Mouse (Mus musculus) small intestine, adult 2 months (tissue): ENCODE results near the gene Lsm7. TPM values are rescaled to one million over a fixed set of nuclear protein-coding genes. Genes with fewer than 3 reads are reported as not detected.
A peak's percentile ranks its signal among the peaks of the same experiment; 100 is the strongest.

Experiments used
- H3K27ac ChIP-seq: fragments of 200-500 bp; 2 replicates; pipeline ENCODE4 v1.5.1; 2012; ENCODE audit warnings: low read depth, low read length, control low read depth, inconsistent platforms; ENCODE audit not compliant: insufficient read depth
- H3K27me3 ChIP-seq: fragments of 200-500 bp; 2 replicates; pipeline ENCODE4 v1.6.1; 2012; ENCODE audit warnings: mild to moderate bottlenecking, moderate library complexity, low read length, inconsistent platforms; ENCODE audit not compliant: control insufficient read depth, insufficient read depth
- H3K36me3 ChIP-seq: fragments of 200-500 bp; 2 replicates; pipeline ENCODE4 v1.6.1; 2012; ENCODE audit warnings: mild to moderate bottlenecking, low read length, control low read depth, inconsistent platforms; ENCODE audit not compliant: control insufficient read depth, insufficient read depth
- H3K4me1 ChIP-seq: fragments of 200-500 bp; 2 replicates; pipeline ENCODE4 v1.6.1; 2012; ENCODE audit warnings: low read length, inconsistent platforms, mixed read lengths; ENCODE audit not compliant: control insufficient read depth, insufficient read depth, insufficient read length
- H3K4me3 ChIP-seq: fragments of 200-500 bp; 2 replicates; pipeline ENCODE4 v1.5.1; 2012; ENCODE audit warnings: low read depth, mild to moderate bottlenecking, control low read depth, inconsistent platforms, low read length, moderate library complexity
- CTCF ChIP-seq: fragments of 200-500 bp; IDR thresholded peaks from 2 replicates; pipeline ENCODE4 v1.5.1; 2012; ENCODE audit warnings: low read depth, mild to moderate bottlenecking, control low read depth, inconsistent platforms, low read length, moderate library complexity, mixed read lengths; ENCODE audit not compliant: insufficient replicate concordance, insufficient read length; ENCODE audit errors: extremely low read depth
- POLR2A ChIP-seq: fragments of 200-500 bp; IDR thresholded peaks from 2 replicates; pipeline ENCODE4 v1.6.1; 2012; ENCODE audit warnings: low read depth, mild to moderate bottlenecking, control low read depth, inconsistent platforms, low read length, moderate library complexity
- WGBS: fragments of 180-500 bp; shearing (Covaris S2); methylation state at CpG from one replicate; pipeline ENCODE4 v1.1.7; 2018; 5-methylcytosine and 5-hydroxymethylcytosine counted together
- polyA plus RNA-seq: library from polyadenylated mRNA; depleted of rRNA; stranded (reverse); fragments of >200 nt; gene quantifications from 2 replicates; pipeline ENCODE4 v1.2.3, GENCODE M21; 2012

Gene Lsm7
- polyA plus RNA-seq, 1 experiment, result 82.7 TPM

DNA sequence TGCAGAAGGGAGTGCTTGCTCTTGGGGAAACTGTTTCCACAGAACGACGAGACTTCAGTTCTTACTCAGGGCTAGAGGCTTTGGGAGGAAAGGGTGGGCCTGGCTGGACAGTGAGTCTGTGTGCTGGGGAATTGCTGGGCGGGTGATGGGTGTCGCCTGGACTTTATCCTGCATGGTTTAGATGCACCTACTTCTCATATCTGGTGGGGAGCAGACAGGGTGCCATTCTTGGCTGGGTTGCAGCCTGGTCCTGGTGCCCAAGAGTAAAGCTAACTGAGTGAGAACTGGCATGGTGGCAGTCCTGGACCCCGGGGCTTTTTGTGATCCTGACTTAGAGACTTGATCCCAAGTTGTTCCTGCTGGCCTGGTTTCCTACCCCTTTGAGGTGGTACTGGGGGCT is 1.9 kb upstream of the Lsm7 start:
- peaks cover 13% of the 10 kb centered on the region for H3K36me3 ChIP-seq
- no peak overlapping the region for H3K27ac ChIP-seq
- 42% methylated on average over 5 of the region's 5 CpGs for WGBS
- no peak overlapping the region for H3K4me3 ChIP-seq
- no peak for TF ChIP-seq CTCF
- TF ChIP-seq POLR2A, result no peak
- H3K4me1 ChIP-seq, result peaks cover 16% of the 10 kb centered on the region
- H3K27me3 ChIP-seq, result no peaks in the 10 kb centered on the region

DNA sequence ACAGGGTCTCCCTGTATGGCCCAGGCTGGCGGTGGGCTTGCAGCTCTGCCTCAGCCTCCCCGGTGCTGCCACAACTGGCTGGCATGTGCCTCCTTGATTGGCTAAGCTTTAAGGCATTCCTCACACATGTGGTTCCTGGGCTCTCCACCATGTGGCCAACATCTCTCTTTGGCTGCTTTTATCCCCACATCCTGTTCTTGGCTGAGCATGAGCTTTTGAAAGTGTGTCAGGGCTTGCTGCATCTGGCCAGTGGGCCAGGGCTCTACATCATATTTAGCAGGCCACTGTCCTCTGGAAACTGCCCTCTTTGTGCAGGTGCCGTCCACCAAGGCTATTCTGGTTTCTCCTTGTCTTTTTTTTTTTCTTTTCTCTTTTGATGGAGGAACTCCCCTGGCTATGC is 1.3 kb upstream of the Lsm7 start:
- WGBS, result 63% methylated on average over 3 of the region's 3 CpGs
- Histone ChIP-seq H3K4me3 (no peak overlapping the region), H3K27ac (no peak overlapping the region), H3K4me1 (peaks cover 16% of the 10 kb centered on the region), H3K27me3 (no peaks in the 10 kb centered on the region), H3K36me3 (peaks cover 14% of the 10 kb centered on the region)
- TF ChIP-seq CTCF (no peak), POLR2A (no peak)

DNA sequence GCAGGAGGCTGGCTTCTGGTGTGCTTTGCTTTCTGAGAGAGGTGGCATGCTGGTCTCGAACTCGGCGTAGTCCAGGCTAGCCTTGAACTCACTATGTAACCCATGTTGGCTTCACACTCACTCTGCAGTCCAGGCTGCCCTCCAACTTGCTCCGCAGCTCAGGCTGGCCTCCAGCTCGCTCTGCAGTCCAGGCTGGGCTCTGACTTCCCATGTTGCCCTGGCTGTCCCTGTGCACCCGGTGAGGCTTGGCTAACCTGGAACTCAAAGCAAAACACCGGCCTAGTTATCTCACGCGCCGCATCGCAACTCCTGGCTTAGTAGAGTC is 702 bp upstream of the Lsm7 start:
- Histone ChIP-seq H3K27ac (no peak overlapping the region), H3K27me3 (no peaks in the 10 kb centered on the region), H3K4me3 (peak overlapping the region; percentile 81), H3K36me3 (peaks cover 12% of the 10 kb centered on the region), H3K4me1 (peaks cover 16% of the 10 kb centered on the region)
- no peak for TF ChIP-seq CTCF
- no peak for TF ChIP-seq POLR2A
- WGBS, result 15% methylated on average over 11 of the region's 11 CpGs

DNA sequence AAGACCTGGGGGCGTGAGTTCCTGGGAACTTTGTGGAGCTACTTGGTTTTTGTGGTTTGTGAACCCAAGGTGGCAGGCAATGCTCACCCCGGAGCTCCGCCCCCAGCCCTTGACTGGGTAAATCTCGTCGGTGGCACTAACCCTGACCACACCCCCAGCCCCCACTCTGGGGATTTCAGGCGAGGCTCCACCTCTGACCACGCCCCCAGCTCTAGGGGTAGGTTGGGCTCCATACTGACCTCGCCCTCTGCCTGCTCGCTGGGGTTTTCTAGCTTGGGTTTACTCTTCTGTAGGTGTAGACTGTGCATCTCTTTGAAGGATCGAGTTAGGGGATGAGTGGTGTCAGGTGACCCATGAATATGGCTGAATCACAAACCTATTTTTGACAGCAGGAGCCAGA is 6.4 kb downstream of the Lsm7 start:
- Histone ChIP-seq H3K4me3 (no peak overlapping the region), H3K36me3 (peaks cover 12% of the 10 kb centered on the region), H3K27ac (no peak overlapping the region), H3K27me3 (peaks cover 11% of the 10 kb centered on the region), H3K4me1 (peaks cover 4% of the 10 kb centered on the region)
- TF ChIP-seq POLR2A (no peak), CTCF (no peak)
- 8% methylated on average over 10 of the region's 10 CpGs for WGBS

DNA sequence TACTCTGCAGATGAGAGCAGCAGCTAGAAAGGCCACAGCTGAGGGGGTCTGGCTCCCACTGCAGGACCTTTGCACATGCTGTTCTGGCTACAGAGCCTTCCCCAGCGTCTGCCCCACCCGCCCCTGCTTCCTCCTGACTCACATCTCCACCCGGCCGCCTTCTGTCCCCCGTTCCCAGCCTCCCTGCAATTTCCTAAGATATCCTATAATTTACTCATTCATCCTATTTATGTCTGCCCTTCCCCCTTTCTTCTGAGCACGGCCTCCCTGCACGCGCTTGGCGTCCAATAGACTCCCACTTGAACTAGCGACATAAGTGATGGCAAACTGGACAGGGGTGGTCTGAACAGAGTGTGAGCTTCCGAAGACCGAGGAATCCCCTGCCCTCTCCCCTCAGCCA is 9.3 kb downstream of the Lsm7 start:
- 68% methylated on average over 12 of the region's 12 CpGs for WGBS
- Histone ChIP-seq H3K4me3 (no peak overlapping the region), H3K27ac (no peak overlapping the region), H3K27me3 (peaks cover 21% of the 10 kb centered on the region), H3K4me1 (peaks cover 4% of the 10 kb centered on the region), H3K36me3 (no peaks in the 10 kb centered on the region)
- TF ChIP-seq POLR2A (no peak), CTCF (no peak)

DNA sequence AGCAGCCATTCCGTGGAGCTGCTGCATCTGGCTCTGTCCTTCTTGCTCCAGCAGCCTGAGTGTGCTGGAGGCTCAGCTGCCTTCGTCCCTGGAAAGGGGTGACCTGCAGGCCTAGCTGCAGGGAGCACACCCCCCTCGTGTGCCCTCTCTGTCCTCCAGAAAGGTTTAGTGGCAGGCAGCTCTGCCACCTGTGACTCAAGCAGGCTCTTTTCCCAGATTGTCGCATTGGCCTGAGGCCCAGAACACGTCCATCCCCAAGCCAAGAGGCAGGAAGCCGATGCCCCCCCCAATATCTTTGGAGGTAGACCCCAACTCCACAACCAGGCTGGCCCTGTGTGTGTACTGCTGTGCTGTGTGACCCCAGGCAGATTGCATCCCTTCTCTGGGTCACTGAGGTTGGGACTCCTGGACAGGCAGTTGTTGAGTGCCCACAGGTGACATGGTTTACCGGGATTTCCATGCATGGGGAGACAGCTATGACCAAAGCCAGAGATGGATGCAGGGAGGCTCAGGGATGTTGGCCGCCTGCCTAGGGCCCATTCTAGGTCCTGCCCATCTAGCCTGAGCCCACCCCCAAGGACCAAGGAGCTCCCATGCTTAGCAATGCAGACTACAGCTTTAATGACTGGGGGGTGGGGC is 9.8 kb downstream of the Lsm7 start:
- Histone ChIP-seq H3K27me3 (peaks cover 21% of the 10 kb centered on the region), H3K4me1 (peaks cover 4% of the 10 kb centered on the region), H3K4me3 (no peak overlapping the region), H3K36me3 (no peaks in the 10 kb centered on the region), H3K27ac (no peak overlapping the region)
- 73% methylated on average over 8 of the region's 8 CpGs for WGBS
- TF ChIP-seq POLR2A (no peak), CTCF (no peak)

DNA sequence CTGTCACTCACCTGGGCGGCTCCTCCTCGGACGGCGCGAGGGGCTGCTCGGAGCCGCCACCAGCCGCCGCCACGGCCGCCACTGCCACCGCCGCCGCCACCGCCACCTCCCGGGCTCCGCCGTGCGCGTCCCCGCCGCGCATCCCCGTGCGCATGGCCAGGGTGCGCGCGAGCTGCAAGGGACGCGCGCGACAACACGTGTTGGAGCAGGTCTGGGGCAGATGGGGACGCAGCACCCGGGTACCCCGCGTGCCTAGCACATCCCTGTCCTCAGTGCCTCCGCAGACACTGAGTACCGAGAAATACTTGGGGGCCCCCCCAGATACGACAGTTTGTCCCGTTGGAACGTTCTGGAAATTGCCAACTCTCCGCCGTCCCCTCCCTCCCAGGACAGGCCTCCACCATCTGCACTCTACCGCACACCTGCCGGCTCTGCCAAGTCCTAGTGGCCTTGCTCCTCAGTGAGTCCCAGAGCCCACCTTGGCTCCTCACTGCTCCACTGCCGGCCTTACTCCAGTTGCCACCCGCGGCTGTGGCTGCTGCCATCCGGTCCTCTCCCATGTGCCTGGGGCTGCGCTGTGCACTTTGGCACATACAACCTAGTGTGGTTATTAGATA is 11.0 kb downstream of the Lsm7 start, which contains the start of gene Lingo3:
Lingo3 (minus strand) TSS at position 109 of the 617 bp plus-strand sequence.
- H3K27me3 ChIP-seq, result peaks cover 21% of the 10 kb centered on the region
- peak within 1 kb of the TSS; percentile 39 for H3K4me3 ChIP-seq
- 3% methylated on average over 47 of the region's 51 CpGs for WGBS
- peaks cover 4% of the 10 kb centered on the region for H3K4me1 ChIP-seq
- H3K36me3 ChIP-seq, result no peaks in the 10 kb centered on the region
- H3K27ac ChIP-seq, result no peak within 1 kb of the TSS
- TF ChIP-seq CTCF (no peak), POLR2A (no peak)
